Mouse (Mus musculus) liver, postnatal 0 days (tissue): Measurements from ENCODE around the gene Mapk1ip1l.

Experiments used
- CTCF ChIP-seq: sonication (generic); IDR thresholded peaks from 2 replicates; pipeline ENCODE4 v1.5.1; 2016; ENCODE audit warnings: antibody characterized with exemption, low read depth
- EP300 ChIP-seq: IDR thresholded peaks from 2 replicates; pipeline ENCODE4 v1.6.1; 2016; ENCODE audit warnings: antibody characterized with exemption, low read depth, mild to moderate bottlenecking

- TF ChIP-seq CTCF, result no peak
- no peak for TF ChIP-seq EP300
Observed at GRCm38 (mm10) chr14:47298408-47298792, 334 bp downstream of the Mapk1ip1l start.
